Mouse (Mus musculus): ENCODE data around the gene Gm13285. TPM values are rescaled to one million over a fixed set of nuclear protein-coding genes. Genes with fewer than 3 reads are reported as not detected.
"Not testable (repeated sequence)": the region's sequence is repeated elsewhere in the genome, so short reads cannot be mapped to it uniquely, and the experiment has no call there.

Gene Gm13285
- polyA plus RNA-seq, 1 experiment from 2014 or later: 0.61 TPM

GRCm38 (mm10) chr4:88822995-88823394 lies 23.5 kb downstream of the Gm13285 start:
- H3K4me3 ChIP-seq (ENCODE audit: low read depth, low read length): no peak overlapping the region
- DNase-seq (ENCODE audit: low spot score, missing footprints) (no peak), ATAC-seq (ENCODE audit: low FRiP score) (no peak)
- no peaks in the 10 kb centered on the region for H3K36me3 ChIP-seq (ENCODE audit: control insufficient read depth, insufficient read depth, low read length)
- 30% methylated on average over 4 of the region's 4 CpGs for WGBS
- no peaks in the 10 kb centered on the region for H3K9me3 ChIP-seq (ENCODE audit: control insufficient read depth, low read length)
- no peak overlapping the region for H3K4me2 ChIP-seq
- H3K9ac ChIP-seq (ENCODE audit: low read length): no peak overlapping the region
- no peak overlapping the region for H3K27ac ChIP-seq (ENCODE audit: low read depth, low read length)
- H3K27me3 ChIP-seq (ENCODE audit: control insufficient read depth, insufficient read depth, low read length): no peaks in the 10 kb centered on the region
- H3K4me1 ChIP-seq (ENCODE audit: control insufficient read depth, insufficient read depth, low read length): no peaks in the 10 kb centered on the region

- not testable (repeated sequence) for DNase-seq (ENCODE audit: low spot score, missing footprints); H3K36me3 ChIP-seq (ENCODE audit: control insufficient read depth, insufficient read depth, low read length); H3K4me3 ChIP-seq (ENCODE audit: low read depth, low read length); H3K27me3 ChIP-seq (ENCODE audit: control insufficient read depth, insufficient read depth, low read length); H3K4me2 ChIP-seq; H3K27ac ChIP-seq (ENCODE audit: low read depth, low read length); ATAC-seq (ENCODE audit: low FRiP score); H3K9me3 ChIP-seq (ENCODE audit: control insufficient read depth, low read length); H3K4me1 ChIP-seq (ENCODE audit: control insufficient read depth, insufficient read depth, low read length); H3K9ac ChIP-seq (ENCODE audit: low read length)
Measured at GRCm38 (mm10) chr4:88827116-88827515, 27.7 kb downstream of the Gm13285 start, which contains the start of gene Ifna6. Ifna6 (plus strand) TSS chr4:88827416.

GRCm38 (mm10) chr4:88830523-88830922 lies 31.1 kb downstream of the Gm13285 start:
- Histone ChIP-seq H3K4me2 (no peak overlapping the region), H3K4me1 (ENCODE audit: control insufficient read depth, insufficient read depth, low read length) (no peaks in the 10 kb centered on the region), H3K36me3 (ENCODE audit: control insufficient read depth, insufficient read depth, low read length) (no peaks in the 10 kb centered on the region), H3K27ac (ENCODE audit: low read depth, low read length) (no peak overlapping the region), H3K27me3 (ENCODE audit: control insufficient read depth, insufficient read depth, low read length) (no peaks in the 10 kb centered on the region), H3K9ac (ENCODE audit: low read length) (no peak overlapping the region), H3K4me3 (ENCODE audit: low read depth, low read length) (no peak overlapping the region), H3K9me3 (ENCODE audit: control insufficient read depth, low read length) (no peaks in the 10 kb centered on the region)
- WGBS: 31% methylated on average over 4 of the region's 4 CpGs
- no peak for DNase-seq (ENCODE audit: low spot score, missing footprints)
- no peak for ATAC-seq (ENCODE audit: low FRiP score)

- not testable (repeated sequence) for H3K4me2 ChIP-seq; H3K9ac ChIP-seq (ENCODE audit: low read length); H3K4me1 ChIP-seq (ENCODE audit: control insufficient read depth, insufficient read depth, low read length); DNase-seq (ENCODE audit: low spot score, missing footprints); H3K9me3 ChIP-seq (ENCODE audit: control insufficient read depth, low read length); ATAC-seq (ENCODE audit: low FRiP score); H3K27me3 ChIP-seq (ENCODE audit: control insufficient read depth, insufficient read depth, low read length); H3K36me3 ChIP-seq (ENCODE audit: control insufficient read depth, insufficient read depth, low read length); H3K27ac ChIP-seq (ENCODE audit: low read depth, low read length); H3K4me3 ChIP-seq (ENCODE audit: low read depth, low read length)
- 64% methylated on average over 1 of the region's 1 CpGs for WGBS
Measured at GRCm38 (mm10) chr4:88835225-88835624, 35.8 kb downstream of the Gm13285 start, which contains the start of gene Ifna5. Ifna5 (plus strand) TSS chr4:88835525.

GRCm38 (mm10) chr4:88838828-88839227 lies 39.4 kb downstream of the Gm13285 start:
- ATAC-seq (ENCODE audit: low FRiP score): no peak
- no peaks in the 10 kb centered on the region for H3K27me3 ChIP-seq (ENCODE audit: control insufficient read depth, insufficient read depth, low read length)
- no peaks in the 10 kb centered on the region for H3K4me1 ChIP-seq (ENCODE audit: control insufficient read depth, insufficient read depth, low read length)
- H3K36me3 ChIP-seq (ENCODE audit: control insufficient read depth, insufficient read depth, low read length): no peaks in the 10 kb centered on the region
- no peaks in the 10 kb centered on the region for H3K9me3 ChIP-seq (ENCODE audit: control insufficient read depth, low read length)
- H3K4me3 ChIP-seq (ENCODE audit: low read depth, low read length): no peak overlapping the region
- H3K9ac ChIP-seq (ENCODE audit: low read length): no peak overlapping the region
- 44% methylated on average over 3 of the region's 3 CpGs for WGBS
- no peak for DNase-seq (ENCODE audit: low spot score, missing footprints)
- H3K27ac ChIP-seq (ENCODE audit: low read depth, low read length): no peak overlapping the region
- H3K4me2 ChIP-seq: no peak overlapping the region

GRCm38 (mm10) chr4:88840058-88840457 lies 40.6 kb downstream of the Gm13285 start:
- H3K4me2 ChIP-seq: no peak overlapping the region
- no peak overlapping the region for H3K27ac ChIP-seq (ENCODE audit: low read depth, low read length)
- no peaks in the 10 kb centered on the region for H3K36me3 ChIP-seq (ENCODE audit: control insufficient read depth, insufficient read depth, low read length)
- no peak overlapping the region for H3K9ac ChIP-seq (ENCODE audit: low read length)
- H3K27me3 ChIP-seq (ENCODE audit: control insufficient read depth, insufficient read depth, low read length): no peaks in the 10 kb centered on the region
- DNase-seq (ENCODE audit: low spot score, missing footprints) (no peak), ATAC-seq (ENCODE audit: low FRiP score) (no peak)
- H3K4me1 ChIP-seq (ENCODE audit: control insufficient read depth, insufficient read depth, low read length): no peaks in the 10 kb centered on the region
- no peak overlapping the region for H3K4me3 ChIP-seq (ENCODE audit: low read depth, low read length)
- H3K9me3 ChIP-seq (ENCODE audit: control insufficient read depth, low read length): no peaks in the 10 kb centered on the region
- WGBS: 81% methylated on average over 3 of the region's 3 CpGs

GRCm38 (mm10) chr4:88841438-88841911 lies 42.0 kb downstream of the Gm13285 start, which contains the start of gene Ifna4:
Ifna4 (plus strand) TSS chr4:88841861.
- WGBS: 29% methylated on average over 2 of the region's 2 CpGs
- H3K9ac ChIP-seq (ENCODE audit: low read length): no peak within 1 kb of the TSS
- H3K4me3 ChIP-seq (ENCODE audit: low read depth, low read length): no peak within 1 kb of the TSS
- no peak within 1 kb of the TSS for H3K4me2 ChIP-seq
- H3K27me3 ChIP-seq (ENCODE audit: control insufficient read depth, insufficient read depth, low read length): no peaks in the 10 kb centered on the region
- ATAC-seq (ENCODE audit: low FRiP score) (no peak), DNase-seq (ENCODE audit: low spot score, missing footprints) (no peak)
- no peaks in the 10 kb centered on the region for H3K9me3 ChIP-seq (ENCODE audit: control insufficient read depth, low read length)
- H3K27ac ChIP-seq (ENCODE audit: low read depth, low read length): no peak within 1 kb of the TSS
- no peaks in the 10 kb centered on the region for H3K36me3 ChIP-seq (ENCODE audit: control insufficient read depth, insufficient read depth, low read length)
- H3K4me1 ChIP-seq (ENCODE audit: control insufficient read depth, insufficient read depth, low read length): no peaks in the 10 kb centered on the region

GRCm38 (mm10) chr4:88845334-88845733 lies 45.9 kb downstream of the Gm13285 start:
- H3K27me3 ChIP-seq (ENCODE audit: control insufficient read depth, insufficient read depth, low read length): no peaks in the 10 kb centered on the region
- H3K27ac ChIP-seq (ENCODE audit: low read depth, low read length): no peak overlapping the region
- no peaks in the 10 kb centered on the region for H3K9me3 ChIP-seq (ENCODE audit: control insufficient read depth, low read length)
- no peak for DNase-seq (ENCODE audit: low spot score, missing footprints)
- H3K9ac ChIP-seq (ENCODE audit: low read length): no peak overlapping the region
- H3K4me3 ChIP-seq (ENCODE audit: low read depth, low read length): no peak overlapping the region
- ATAC-seq (ENCODE audit: low FRiP score): no peak
- no peaks in the 10 kb centered on the region for H3K36me3 ChIP-seq (ENCODE audit: control insufficient read depth, insufficient read depth, low read length)
- no peak overlapping the region for H3K4me2 ChIP-seq
- no peaks in the 10 kb centered on the region for H3K4me1 ChIP-seq (ENCODE audit: control insufficient read depth, insufficient read depth, low read length)
- WGBS: 43% methylated on average over 2 of the region's 2 CpGs

GRCm38 (mm10) chr4:88849698-88850097 lies 50.2 kb downstream of the Gm13285 start, which contains the start of gene Ifna1:
Ifna1 (plus strand) TSS chr4:88850087.
- no peak for ATAC-seq (ENCODE audit: low FRiP score)
- WGBS: 90% methylated on average over 1 of the region's 1 CpGs
- Histone ChIP-seq H3K4me2 (no peak within 1 kb of the TSS), H3K4me1 (ENCODE audit: control insufficient read depth, insufficient read depth, low read length) (no peaks in the 10 kb centered on the region), H3K4me3 (ENCODE audit: low read depth, low read length) (no peak within 1 kb of the TSS), H3K27ac (ENCODE audit: low read depth, low read length) (no peak within 1 kb of the TSS), H3K9ac (ENCODE audit: low read length) (no peak within 1 kb of the TSS), H3K9me3 (ENCODE audit: control insufficient read depth, low read length) (no peaks in the 10 kb centered on the region), H3K27me3 (ENCODE audit: control insufficient read depth, insufficient read depth, low read length) (no peaks in the 10 kb centered on the region), H3K36me3 (ENCODE audit: control insufficient read depth, insufficient read depth, low read length) (no peaks in the 10 kb centered on the region)
- no peak for DNase-seq (ENCODE audit: low spot score, missing footprints)

All from midbrain, embryonic 11.5 days (tissue).